Mouse (Mus musculus) NIH3T3 (cell line): Measurements from ENCODE around the gene Atg5.

Experiments used
- DNase-seq: peaks from one replicate; pipeline ENCODE4 v3.0.0-alpha.2; 2012; ENCODE audit warnings: low read depth

The Atg5 gene

GRCm38 (mm10) chr10:44268145-44268860, at the start of gene Atg5:
TSS of gene Atg5 (plus strand) at chr10:44268358.
- peak; percentile 100 for DNase-seq

DNA sequence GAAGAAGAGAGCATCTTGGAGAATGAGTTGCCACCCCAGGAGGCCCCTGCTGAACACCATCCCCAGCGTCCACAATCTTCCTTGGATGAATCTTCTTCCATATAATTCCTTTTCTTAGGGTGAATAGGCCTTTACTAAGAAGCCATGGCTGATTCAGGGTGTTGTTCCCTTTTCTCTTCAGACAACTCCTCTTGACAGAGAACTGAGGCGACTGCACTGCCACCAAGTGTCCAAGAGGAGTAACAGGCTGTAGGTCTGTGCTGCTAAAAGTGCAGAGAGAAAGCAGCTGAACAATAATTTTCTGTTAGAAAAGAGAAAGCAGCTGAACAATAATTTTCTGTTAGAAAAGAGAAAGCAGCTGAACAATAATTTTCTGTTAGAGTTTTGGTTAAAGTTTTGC, 49.1 kb upstream of the Atg5 start:
- peak; percentile 71 for DNase-seq

GRCm38 (mm10) chr10:44224345-44224744, 43.8 kb upstream of the Atg5 start:
- no peak for DNase-seq

DNA sequence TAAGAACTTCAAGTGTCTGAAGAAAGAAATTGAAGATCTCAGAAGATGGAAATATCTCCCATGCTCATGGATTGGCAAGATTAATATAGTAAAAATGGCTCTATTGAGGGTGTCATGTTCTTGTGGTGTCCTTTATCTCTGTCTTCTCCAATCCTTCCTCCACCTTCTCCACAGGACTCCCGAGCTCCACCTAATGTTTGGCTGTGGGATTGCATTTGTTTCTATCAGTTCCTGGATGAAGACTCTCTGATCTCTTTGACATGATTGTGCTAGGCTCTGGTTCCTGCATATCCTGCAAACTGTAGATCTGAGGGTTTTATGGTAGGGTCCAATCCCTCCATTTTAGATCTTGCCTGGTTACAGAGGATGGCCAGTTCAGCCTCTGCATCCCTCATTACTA, 34.8 kb upstream of the Atg5 start:
- peak; percentile 70 for DNase-seq

GRCm38 (mm10) chr10:44235298-44235697, 32.9 kb upstream of the Atg5 start:
- peak; percentile 65 for DNase-seq

- DNase-seq, result peak; percentile 53
These were observed 11.5 kb upstream of the Atg5 start for GRCm38 (mm10) chr10:44256624-44257023.

DNA sequence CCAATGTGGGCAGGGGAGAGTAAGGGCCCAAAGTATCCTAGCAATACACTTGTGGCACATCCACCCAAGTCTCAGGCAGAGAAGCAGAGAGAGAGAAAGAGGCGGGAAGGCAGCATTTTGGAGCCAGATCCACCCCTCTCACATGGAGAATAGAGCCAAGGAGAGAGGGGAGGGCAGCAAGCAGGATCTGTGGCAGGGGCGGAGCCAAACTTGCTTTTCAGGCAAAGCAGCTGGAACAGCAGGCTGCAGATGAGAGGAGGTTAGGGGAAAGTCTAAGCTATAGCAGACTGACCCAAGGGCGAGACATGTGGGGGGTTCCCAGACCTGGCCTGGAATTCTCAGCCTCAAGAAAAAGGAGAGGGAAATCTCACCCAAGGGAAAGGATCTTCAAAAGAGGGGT, 2.3 kb upstream of the Atg5 start:
- no peak for DNase-seq

DNA sequence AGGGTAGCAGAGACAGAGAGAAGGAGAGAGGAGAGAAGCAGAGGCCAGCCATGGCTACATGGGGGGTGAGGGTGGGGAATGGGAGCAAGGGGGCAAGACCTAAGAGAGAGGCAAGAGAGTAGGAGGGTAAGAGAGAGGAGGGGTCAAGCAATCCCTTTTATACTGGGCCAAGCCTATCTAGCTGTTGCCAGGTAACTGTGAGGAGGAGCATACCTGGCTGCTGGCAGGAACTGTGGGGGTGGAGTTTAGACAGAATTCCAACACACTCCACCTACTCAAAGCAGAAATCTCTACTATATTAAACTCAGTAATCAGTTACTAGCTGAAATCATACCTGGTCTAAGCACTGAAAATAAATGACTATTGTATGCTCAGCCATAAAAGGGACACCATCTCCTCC, 1.6 kb upstream of the Atg5 start:
- no peak for DNase-seq

DNA sequence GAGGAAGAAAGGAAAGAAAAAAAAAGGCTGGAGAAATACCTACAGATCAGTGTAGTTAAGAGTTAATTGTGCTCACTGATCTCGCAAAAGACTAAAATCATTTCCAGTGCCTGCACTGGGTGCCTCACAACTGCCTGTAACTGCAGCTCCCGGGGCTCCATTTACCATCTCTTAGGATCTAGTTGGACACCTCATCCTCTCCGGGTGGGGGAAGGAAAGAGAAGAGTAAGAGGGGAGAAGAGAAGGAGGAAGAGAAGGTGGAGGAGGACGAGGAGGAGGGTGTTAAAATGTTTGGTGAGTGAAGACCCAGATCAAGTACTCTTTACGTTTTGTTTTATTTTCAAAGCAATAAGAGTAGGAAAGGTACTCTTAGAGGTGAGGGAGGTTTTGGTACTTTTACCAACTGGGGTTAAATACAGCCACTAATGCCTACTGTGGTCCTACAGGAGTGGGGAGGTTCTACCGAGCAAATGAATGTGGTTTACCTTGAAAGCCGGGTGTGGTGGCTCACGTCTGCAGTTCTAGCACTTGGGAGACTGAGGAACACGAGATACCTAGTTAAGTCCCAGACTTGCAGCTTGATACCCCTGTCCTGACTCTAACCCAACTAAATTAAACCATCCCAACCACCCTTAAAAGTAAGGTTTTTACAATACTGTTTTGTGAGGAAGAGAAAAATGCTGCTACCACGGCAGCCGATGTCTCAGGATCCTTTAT, 574 bp upstream of the Atg5 start:
- DNase-seq, result peak; percentile 19

DNA sequence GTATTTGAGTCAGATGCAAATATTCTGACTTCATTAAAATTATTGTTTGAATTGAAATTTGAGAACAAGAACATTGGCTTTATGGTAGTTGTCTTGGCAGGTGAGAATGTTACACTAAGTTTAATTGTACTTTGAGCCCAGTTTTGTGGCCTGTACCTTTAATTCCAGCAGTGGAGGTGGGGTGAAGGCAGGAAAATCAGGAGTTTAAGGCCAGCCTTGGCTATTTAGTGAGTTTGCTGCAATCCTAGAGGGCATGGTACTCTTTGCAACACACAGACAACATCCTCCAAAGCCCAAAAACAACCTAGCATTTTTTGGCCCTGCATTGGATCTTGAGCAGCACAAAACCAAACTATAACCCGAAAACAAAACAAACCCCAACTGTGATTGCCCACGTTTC, 1.1 kb downstream of the Atg5 start:
- DNase-seq, result no peak

- no peak for DNase-seq
These were observed 14.2 kb downstream of the Atg5 start for GRCm38 (mm10) chr10:44282323-44282722.

DNA sequence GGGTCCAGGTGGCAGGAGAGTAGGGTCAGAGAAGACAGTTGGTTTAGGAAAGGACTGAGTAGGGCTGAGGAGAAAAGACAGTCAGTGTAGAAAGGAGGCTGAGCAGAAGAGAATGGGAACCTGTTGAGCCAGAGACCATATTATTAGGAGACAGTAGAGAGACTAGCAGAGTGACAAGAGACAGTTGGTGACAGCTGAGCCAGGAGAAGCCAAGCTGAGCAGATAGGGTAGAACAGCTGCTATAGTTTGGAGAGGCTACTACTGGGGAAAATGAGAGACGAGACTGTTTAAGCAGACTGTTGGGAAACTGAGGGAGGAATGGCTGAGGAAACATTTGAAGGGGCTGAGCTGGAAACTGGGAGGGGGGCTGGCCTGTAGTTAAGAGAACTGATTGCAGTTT, 16.9 kb downstream of the Atg5 start:
- DNase-seq, result no peak

- DNase-seq, result no peak
These were observed 17.8 kb downstream of the Atg5 start for GRCm38 (mm10) chr10:44285935-44286334.

- no peak for DNase-seq
These were observed 22.7 kb downstream of the Atg5 start for GRCm38 (mm10) chr10:44290876-44291275.

- DNase-seq, result peak; percentile 74
These were observed 24.0 kb downstream of the Atg5 start for GRCm38 (mm10) chr10:44292205-44292604.

DNA sequence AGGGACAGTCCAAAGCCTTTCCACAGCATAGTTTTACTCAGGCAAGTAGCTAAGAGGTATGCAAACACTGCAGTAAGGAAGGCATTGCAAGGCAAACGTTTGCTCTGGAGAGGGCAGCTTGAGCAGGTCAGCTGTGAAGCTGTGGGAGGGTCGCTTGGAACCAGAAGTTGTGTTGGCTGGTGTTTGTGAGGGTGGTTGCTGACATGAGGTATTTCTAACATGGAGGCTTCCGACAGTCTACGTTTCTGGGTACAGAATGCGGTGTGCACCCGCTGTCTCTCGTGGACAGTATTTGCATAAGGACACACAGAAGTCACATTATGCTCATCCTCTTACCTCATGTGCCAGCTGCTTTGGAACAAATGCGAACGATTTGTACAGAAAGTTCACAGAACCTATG, 31.0 kb downstream of the Atg5 start:
- DNase-seq, result no peak

DNA sequence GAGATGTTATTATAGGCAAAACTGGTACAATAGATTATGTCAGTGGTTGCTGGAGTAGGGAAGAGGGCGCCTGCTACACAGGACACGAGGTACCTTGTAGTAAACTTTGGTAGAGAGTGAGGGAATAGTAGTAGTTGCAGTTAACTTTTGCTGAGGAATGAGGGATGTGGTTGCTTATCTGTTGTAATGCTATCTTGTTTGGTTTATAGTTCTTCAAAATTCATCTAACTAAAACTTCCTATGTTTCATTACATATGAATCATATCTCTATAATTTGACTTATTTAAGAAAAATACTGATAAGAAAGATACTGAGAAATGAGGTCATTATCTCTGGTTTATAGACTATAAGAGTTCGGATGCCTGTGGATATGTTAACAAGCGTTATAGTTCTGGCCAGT, 31.9 kb downstream of the Atg5 start:
- DNase-seq, result no peak

DNA sequence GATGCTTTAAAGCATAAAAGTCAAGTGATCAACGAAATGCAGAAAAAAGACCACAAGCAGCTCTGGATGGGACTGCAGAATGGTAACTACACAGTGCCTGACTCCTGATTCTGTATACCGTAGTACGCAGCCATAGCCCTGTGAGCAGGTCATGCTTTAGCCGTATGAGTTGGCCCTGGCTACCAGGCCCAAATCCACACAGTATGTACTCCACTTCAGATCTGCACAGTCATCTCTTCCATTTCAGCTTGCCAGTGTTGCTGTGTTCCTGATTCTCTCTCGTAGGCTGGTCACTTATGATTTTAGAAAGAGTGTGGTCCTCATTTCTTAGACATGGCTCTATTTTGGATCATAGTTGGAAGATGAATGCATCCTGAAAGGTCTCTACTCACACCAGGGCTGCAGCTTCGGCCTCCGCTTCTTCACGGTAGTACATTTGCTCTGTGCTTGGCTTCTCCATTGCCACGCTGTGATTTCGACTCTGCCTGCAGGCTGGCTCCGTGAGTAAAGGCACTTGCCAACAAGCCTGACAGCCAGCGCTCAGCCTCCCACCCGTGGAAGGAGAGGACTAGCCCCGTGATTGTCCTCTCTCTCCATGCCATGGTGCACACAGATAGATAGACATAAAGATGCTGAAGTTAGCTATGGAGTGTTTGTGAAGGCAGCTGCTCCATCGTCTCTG, 35.6 kb downstream of the Atg5 start:
- no peak for DNase-seq

- DNase-seq, result no peak
These were observed 36.2 kb downstream of the Atg5 start for GRCm38 (mm10) chr10:44304330-44304717.

- DNase-seq, result no peak
These were observed 36.7 kb downstream of the Atg5 start for GRCm38 (mm10) chr10:44304845-44305244.

- no peak for DNase-seq
These were observed 38.1 kb downstream of the Atg5 start for GRCm38 (mm10) chr10:44306308-44306707.

DNA sequence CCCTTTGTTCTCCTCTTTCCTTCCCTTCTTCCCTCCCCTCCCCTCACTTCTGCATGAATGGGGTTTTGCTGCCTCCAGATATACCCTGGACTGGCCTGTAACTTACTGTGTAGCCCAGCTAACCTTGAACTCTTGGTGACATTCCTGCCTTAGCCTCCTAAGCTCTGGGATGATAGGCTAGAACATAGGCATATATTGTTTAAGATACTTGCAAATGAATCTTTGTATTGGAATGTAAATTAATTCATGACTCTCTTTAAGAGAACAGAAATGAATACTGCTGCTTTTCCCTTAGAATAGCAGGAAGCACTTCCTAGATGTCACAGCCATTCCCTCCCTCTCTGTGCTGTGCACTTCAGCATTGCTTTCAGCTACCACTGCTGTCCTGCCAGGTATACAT, 40.1 kb downstream of the Atg5 start:
- no peak for DNase-seq

- no peak for DNase-seq
These were observed 41.1 kb downstream of the Atg5 start for GRCm38 (mm10) chr10:44309250-44309649.
